Mouse (Mus musculus) intestine, postnatal 0 days (tissue): Measurements from ENCODE around the gene Cckbr. TPM values are rescaled to one million over a fixed set of nuclear protein-coding genes. Genes with fewer than 3 reads are reported as not detected.

Experiments used
- ATAC-seq: fragments of 200-750 bp; cut with Nextera tagmentation; 2 replicates; pipeline ENCODE4 v1.8.0; 2017; ENCODE audit warnings: mild to moderate bottlenecking, moderate TSS enrichment, moderate library complexity
- H3K27ac ChIP-seq: fragments of 300-500 bp; sonication (generic); 2 replicates; pipeline ENCODE4 v1.5.1; 2014; ENCODE audit warnings: mild to moderate bottlenecking, low read depth, low read length, moderate library complexity
- H3K27me3 ChIP-seq: fragments of 300-500 bp; sonication (generic); replicated peaks from 2 replicates; pipeline ENCODE4 v1.6.1; 2014; ENCODE audit warnings: low read length, mixed read lengths; ENCODE audit not compliant: control insufficient read depth, insufficient read depth
- H3K36me3 ChIP-seq: fragments of 300-500 bp; sonication (generic); 2 replicates; pipeline ENCODE4 v1.6.1; 2014; ENCODE audit warnings: mild to moderate bottlenecking, moderate library complexity; ENCODE audit not compliant: control insufficient read depth, insufficient read depth
- H3K4me1 ChIP-seq: fragments of 300-500 bp; sonication (generic); replicated peaks from 2 replicates; pipeline ENCODE4 v1.6.1; 2014; ENCODE audit warnings: antibody characterized with exemption, low read length, mixed read lengths; ENCODE audit not compliant: control insufficient read depth, insufficient read depth
- H3K4me2 ChIP-seq: fragments of 300-500 bp; sonication (generic); replicated peaks from 2 replicates; pipeline ENCODE4 v1.6.1; 2014; ENCODE audit warnings: low read depth, mild to moderate bottlenecking, moderate library complexity
- H3K4me3 ChIP-seq: fragments of 300-500 bp; sonication (generic); 2 replicates; pipeline ENCODE4 v1.5.1; 2014; ENCODE audit warnings: low read depth, low read length
- H3K9ac ChIP-seq: fragments of 300-500 bp; sonication (generic); 2 replicates; pipeline ENCODE4 v1.6.1; 2014; ENCODE audit warnings: mild to moderate bottlenecking, low read depth, low read length
- H3K9me3 ChIP-seq: fragments of 300-500 bp; sonication (generic); 2 replicates; pipeline ENCODE4 v1.6.1; 2016; ENCODE audit warnings: mixed run types; ENCODE audit not compliant: control insufficient read depth
- CTCF ChIP-seq: sonication (generic); IDR thresholded peaks from 2 replicates; pipeline ENCODE4 v1.5.1; 2016; ENCODE audit warnings: low read depth, mild to moderate bottlenecking, control low read depth, antibody characterized with exemption, moderate library complexity
- WGBS: fragments of 180-500 bp; shearing (Covaris S2); extraction: QIAGEN DNeasy Blood & Tissue Kit; methylation state at CpG from one replicate; pipeline ENCODE4 v1.1.7; 2014; 5-methylcytosine and 5-hydroxymethylcytosine counted together
- polyA plus RNA-seq: library from polyadenylated mRNA; unstranded; fragments of >200 nt; fragmentation: Nextera tagmentation; extraction: Ambion mirVana; gene quantifications from 2 replicates; pipeline ENCODE4 v1.2.1, GENCODE M21; 2015

Gene Cckbr
- polyA plus RNA-seq, 1 experiment from 2014 or later, result 0.17 TPM

DNA sequence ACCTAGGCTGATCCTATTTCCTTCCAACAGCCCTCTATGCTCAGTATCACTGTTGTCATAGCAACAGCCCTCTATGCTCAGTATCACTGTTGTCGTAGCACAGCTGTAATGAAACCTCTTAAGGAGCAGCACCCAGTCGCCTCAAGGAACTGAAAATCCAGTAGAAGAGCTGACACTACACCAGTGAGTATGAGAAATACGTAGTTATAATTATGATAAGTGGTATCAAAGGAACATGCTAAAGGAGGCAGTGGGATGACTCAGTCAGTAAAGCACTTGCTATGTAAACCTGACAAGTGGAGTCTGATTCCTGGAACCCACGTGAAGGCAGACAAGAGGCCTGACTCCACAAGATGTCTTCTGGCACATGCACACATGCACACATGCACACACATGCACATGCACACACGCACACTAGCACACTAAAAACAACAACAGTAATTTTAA lies 88.3 kb downstream of the Cckbr start:
- H3K9ac ChIP-seq, result no peak overlapping the region
- 53% methylated on average over 5 of the region's 5 CpGs for WGBS
- no peaks in the 10 kb centered on the region for H3K36me3 ChIP-seq
- TF ChIP-seq CTCF, result no peak
- no peaks in the 10 kb centered on the region for H3K4me1 ChIP-seq
- H3K27me3 ChIP-seq, result no peaks in the 10 kb centered on the region
- H3K9me3 ChIP-seq, result no peaks in the 10 kb centered on the region
- ATAC-seq, result no peak
- no peak overlapping the region for H3K4me2 ChIP-seq
- H3K4me3 ChIP-seq, result no peak overlapping the region
- no peak overlapping the region for H3K27ac ChIP-seq

DNA sequence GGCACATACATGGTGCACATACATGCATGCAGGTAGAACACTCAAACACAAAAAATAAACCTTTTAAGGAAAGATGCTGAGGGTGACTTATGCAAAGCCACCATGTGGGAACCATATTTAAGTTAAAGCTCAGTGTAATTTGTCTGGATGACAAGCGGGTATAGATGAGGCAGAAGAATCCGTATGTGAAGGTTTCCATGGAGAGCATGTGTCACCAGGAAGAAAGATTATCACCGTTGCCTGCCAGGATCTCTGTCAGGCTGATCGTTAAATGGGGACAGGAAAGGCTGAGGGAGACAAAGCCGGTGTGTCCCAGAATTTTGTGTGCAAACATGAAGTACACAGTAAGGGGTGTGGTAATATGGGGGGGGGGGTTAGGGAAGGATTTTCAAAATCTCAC lies 89.0 kb downstream of the Cckbr start:
- no peaks in the 10 kb centered on the region for H3K4me1 ChIP-seq
- no peaks in the 10 kb centered on the region for H3K9me3 ChIP-seq
- H3K27me3 ChIP-seq, result no peaks in the 10 kb centered on the region
- no peak overlapping the region for H3K4me2 ChIP-seq
- H3K4me3 ChIP-seq, result no peak overlapping the region
- 29% methylated on average over 5 of the region's 5 CpGs for WGBS
- H3K27ac ChIP-seq, result no peak overlapping the region
- H3K36me3 ChIP-seq, result no peaks in the 10 kb centered on the region
- no peak overlapping the region for H3K9ac ChIP-seq
- TF ChIP-seq CTCF, result no peak
- ATAC-seq, result no peak

DNA sequence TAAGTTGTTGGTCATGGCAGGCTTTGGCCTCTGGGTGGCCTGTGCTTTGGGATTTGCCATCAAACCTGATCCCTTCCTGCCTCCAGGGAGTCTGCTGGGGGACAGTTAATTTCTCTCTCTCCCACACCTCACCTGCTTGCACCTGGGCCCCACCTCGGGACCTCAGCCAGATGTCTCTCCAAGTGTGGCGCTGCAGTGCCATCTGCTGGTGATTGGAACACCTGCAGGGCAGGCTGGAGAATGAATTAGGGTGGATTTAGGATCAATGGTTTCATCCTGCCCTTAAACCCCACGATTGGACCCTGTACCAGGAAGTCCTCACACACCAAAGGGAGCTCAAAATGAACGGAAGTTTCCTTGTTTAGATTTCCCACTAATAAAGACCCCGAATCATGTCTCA lies 89.6 kb downstream of the Cckbr start:
- Histone ChIP-seq H3K4me3 (no peak overlapping the region), H3K27me3 (no peaks in the 10 kb centered on the region), H3K9me3 (no peaks in the 10 kb centered on the region), H3K27ac (no peak overlapping the region), H3K9ac (no peak overlapping the region), H3K4me2 (no peak overlapping the region), H3K4me1 (no peaks in the 10 kb centered on the region), H3K36me3 (no peaks in the 10 kb centered on the region)
- peak; percentile 36; the same call in 1 of the 2 replicates for ATAC-seq
- peak; percentile 93 for TF ChIP-seq CTCF
- WGBS, result 6% methylated on average over 5 of the region's 5 CpGs

DNA sequence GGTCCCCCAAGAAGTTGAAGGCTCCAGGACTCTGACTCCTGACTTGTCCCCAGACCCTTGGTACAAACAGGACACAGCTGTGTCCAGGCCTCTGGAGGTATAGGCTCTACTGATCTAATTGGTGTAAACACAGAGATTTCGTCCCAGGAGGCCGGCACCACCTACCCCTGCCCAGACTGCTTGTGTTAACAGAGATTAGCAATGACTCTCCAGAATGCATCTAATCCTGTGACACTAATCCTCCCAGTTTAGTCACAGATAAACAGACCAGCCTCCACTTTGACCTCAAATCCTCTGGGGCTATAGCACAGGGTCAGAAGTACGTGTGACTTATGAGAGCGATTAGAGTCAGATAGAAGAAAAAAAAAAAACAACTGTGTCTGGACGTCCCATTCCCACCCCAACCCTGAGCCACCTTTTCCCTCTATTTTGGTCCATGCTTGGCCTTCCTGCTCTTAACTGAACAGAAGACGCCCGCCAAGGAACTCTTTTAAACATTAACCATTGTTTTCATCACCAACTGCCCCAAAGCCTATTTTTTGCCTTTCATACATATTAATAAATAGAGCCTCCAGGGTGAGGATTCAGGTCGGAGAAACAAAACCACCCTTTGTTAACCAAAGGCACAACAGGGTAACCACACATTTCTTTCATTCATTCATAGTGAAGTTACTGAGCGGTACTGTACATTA lies 91.3 kb downstream of the Cckbr start:
- Histone ChIP-seq H3K27me3 (no peaks in the 10 kb centered on the region), H3K9ac (no peak overlapping the region), H3K27ac (no peak overlapping the region), H3K9me3 (no peaks in the 10 kb centered on the region), H3K4me1 (no peaks in the 10 kb centered on the region), H3K4me2 (no peak overlapping the region), H3K36me3 (no peaks in the 10 kb centered on the region), H3K4me3 (no peak overlapping the region)
- no peak for TF ChIP-seq CTCF
- no peak for ATAC-seq
- 30% methylated on average over 9 of the region's 9 CpGs for WGBS

DNA sequence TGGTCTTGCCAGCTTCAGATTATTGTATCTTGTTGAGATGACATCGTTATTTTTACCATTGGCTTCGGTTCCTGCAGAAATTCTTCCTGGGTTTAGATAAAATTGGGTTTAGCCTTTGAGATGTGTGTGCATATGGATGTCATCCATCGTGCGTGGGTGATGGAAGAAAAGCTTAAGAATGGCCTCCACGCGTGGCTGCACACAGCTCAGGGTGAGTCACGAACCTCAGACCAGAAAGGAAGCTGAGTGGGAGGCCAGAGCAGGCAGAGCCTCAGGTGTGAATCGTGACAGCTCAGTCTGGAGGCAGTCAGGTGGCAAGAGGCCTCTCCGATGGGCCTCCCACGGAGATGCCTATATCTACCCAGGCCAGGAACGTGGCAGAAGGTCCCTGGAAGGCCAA lies 93.8 kb downstream of the Cckbr start:
- 76% methylated on average over 11 of the region's 11 CpGs for WGBS
- H3K4me1 ChIP-seq, result no peaks in the 10 kb centered on the region
- H3K9ac ChIP-seq, result no peak overlapping the region
- H3K27me3 ChIP-seq, result no peaks in the 10 kb centered on the region
- no peak overlapping the region for H3K4me2 ChIP-seq
- no peak overlapping the region for H3K27ac ChIP-seq
- TF ChIP-seq CTCF, result no peak
- H3K4me3 ChIP-seq, result no peak overlapping the region
- no peaks in the 10 kb centered on the region for H3K9me3 ChIP-seq
- no peaks in the 10 kb centered on the region for H3K36me3 ChIP-seq
- ATAC-seq, result no peak

DNA sequence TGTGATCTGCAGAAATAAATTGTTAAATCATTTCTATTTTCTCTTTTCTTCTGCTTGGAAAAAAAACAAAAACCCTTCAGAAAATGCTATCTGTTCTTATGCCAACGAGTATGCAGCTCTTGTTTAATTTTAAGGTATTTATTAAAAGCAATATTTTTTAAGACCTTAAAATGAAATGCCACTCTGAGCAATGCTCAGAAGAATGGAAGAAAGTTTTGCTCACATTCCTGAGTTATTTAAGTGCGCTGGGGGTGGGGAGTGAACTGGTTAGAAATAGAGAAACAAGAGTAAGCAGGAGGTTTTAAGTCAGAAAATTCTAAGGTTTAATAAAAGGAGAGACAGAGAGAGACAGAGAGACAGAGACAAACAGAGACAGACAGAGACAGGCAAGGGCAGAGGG lies 94.2 kb downstream of the Cckbr start:
- Histone ChIP-seq H3K9ac (no peak overlapping the region), H3K27me3 (no peaks in the 10 kb centered on the region), H3K4me1 (no peaks in the 10 kb centered on the region), H3K4me3 (no peak overlapping the region), H3K36me3 (no peaks in the 10 kb centered on the region), H3K9me3 (no peaks in the 10 kb centered on the region), H3K27ac (no peak overlapping the region), H3K4me2 (no peak overlapping the region)
- ATAC-seq, result no peak
- 81% methylated on average over 2 of the region's 2 CpGs for WGBS
- TF ChIP-seq CTCF, result no peak

DNA sequence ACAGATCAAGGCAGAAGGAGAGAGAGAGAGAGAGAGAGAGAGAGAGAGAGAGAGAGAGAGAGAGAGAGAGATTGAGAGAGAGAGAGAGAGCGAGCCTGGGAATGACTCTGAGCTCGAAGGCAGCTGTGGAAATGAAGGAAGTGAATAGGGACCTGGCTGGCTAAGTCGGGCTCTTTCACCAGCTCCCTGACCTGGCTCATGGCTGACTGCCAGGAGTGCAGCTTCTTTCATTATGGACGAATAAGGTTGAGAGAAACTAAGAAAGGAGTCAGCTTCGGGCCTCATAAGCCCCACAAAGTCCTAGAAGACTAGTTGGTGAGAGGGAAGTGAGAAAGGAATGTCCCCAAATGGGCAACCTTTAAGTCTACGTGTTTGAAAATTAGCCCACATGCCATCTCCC lies 94.7 kb downstream of the Cckbr start:
- WGBS, result 35% methylated on average over 6 of the region's 6 CpGs
- H3K27me3 ChIP-seq, result no peaks in the 10 kb centered on the region

More for the DNA sequence above, 94.7 kb downstream of the Cckbr start:
- no peak overlapping the region for H3K9ac ChIP-seq
- H3K4me2 ChIP-seq, result no peak overlapping the region
- no peaks in the 10 kb centered on the region for H3K9me3 ChIP-seq
- no peaks in the 10 kb centered on the region for H3K4me1 ChIP-seq
- H3K4me3 ChIP-seq, result no peak overlapping the region
- no peak for TF ChIP-seq CTCF
- no peak overlapping the region for H3K27ac ChIP-seq
- no peak for ATAC-seq
- H3K36me3 ChIP-seq, result no peaks in the 10 kb centered on the region

Other genes starting within 250 kb of the Cckbr start
- not detected in 2 replicates for gene Olfr685, start 239.7 kb upstream of the Cckbr start, polyA plus RNA-seq
- gene Olfr686, start 218.2 kb upstream of the Cckbr start, polyA plus RNA-seq, result not detected in 2 replicates
- not detected in 2 replicates for gene Olfr688, start 137.6 kb upstream of the Cckbr start, polyA plus RNA-seq
- not detected in 2 replicates for gene Olfr689, start 114.6 kb upstream of the Cckbr start, polyA plus RNA-seq
- gene Olfr690, start 91.6 kb upstream of the Cckbr start, polyA plus RNA-seq, result not detected in 2 replicates
- gene Olfr691, start 83.5 kb upstream of the Cckbr start, polyA plus RNA-seq, result not detected in 2 replicates
- gene Olfr692, start 57.5 kb upstream of the Cckbr start, polyA plus RNA-seq, result not detected in 2 replicates
- not detected in 2 replicates for gene Gm5901, start 50.7 kb upstream of the Cckbr start, polyA plus RNA-seq
- 30.5 and 36.9 TPM in 2 replicates for gene Fam160a2, start 25.7 kb upstream of the Cckbr start, polyA plus RNA-seq
- gene Cnga4, start 21.2 kb upstream of the Cckbr start, polyA plus RNA-seq, result not detected in 2 replicates
- gene Cavin3, start 56.6 kb downstream of the Cckbr start, polyA plus RNA-seq, result 79.9 and 80.1 TPM in 2 replicates
- gene Smpd1, start 128.6 kb downstream of the Cckbr start, polyA plus RNA-seq, result 22.4 and 25.4 TPM in 2 replicates
- 13.5 and 14.0 TPM in 2 replicates for gene Apbb1, start 155.9 kb downstream of the Cckbr start, polyA plus RNA-seq
- gene Hpx, start 174.4 kb downstream of the Cckbr start, polyA plus RNA-seq, result 0.68 and 1.1 TPM in 2 replicates
- gene Trim3, start 207.8 kb downstream of the Cckbr start, polyA plus RNA-seq, result 7.4 and 9.0 TPM in 2 replicates
- gene Timm10b, start 214.3 kb downstream of the Cckbr start, polyA plus RNA-seq, result 177 and 181 TPM in 2 replicates
- gene Arfip2, start 214.7 kb downstream of the Cckbr start, polyA plus RNA-seq, result 39.9 and 41.9 TPM in 2 replicates
- gene Gm45799, start 214.8 kb downstream of the Cckbr start, polyA plus RNA-seq, result 28.3 and 46.4 TPM in 2 replicates
- 0.09 and 0.51 TPM in 2 replicates for gene Dnhd1, start 225.1 kb downstream of the Cckbr start, polyA plus RNA-seq